Mouse (Mus musculus) testis, adult 2 months (tissue): ENCODE measurements at regions not wholly inside any gene's neighbourhood (a gene's known extent, or its start where the extent isn't known, plus 50 kb on each side); places are given as distances from the start of the nearest gene placed in this dataset.

Source experiments
- H3K27ac ChIP-seq: fragments of 200-500 bp; 2 replicates; pipeline ENCODE4 v1.5.1; 2012; ENCODE audit warnings: low read depth, low read length; ENCODE audit not compliant: control insufficient read depth, insufficient read depth
- H3K27me3 ChIP-seq: fragments of 200-500 bp; 2 replicates; pipeline ENCODE4 v1.6.1; 2012; ENCODE audit warnings: mild to moderate bottlenecking, low read length, moderate library complexity; ENCODE audit not compliant: control insufficient read depth, insufficient read depth
- H3K36me3 ChIP-seq: fragments of 200-500 bp; 2 replicates; pipeline ENCODE4 v1.6.1; 2012; ENCODE audit warnings: mild to moderate bottlenecking, low read length; ENCODE audit not compliant: control insufficient read depth, insufficient read depth
- H3K4me1 ChIP-seq: fragments of 200-500 bp; 2 replicates; pipeline ENCODE4 v1.6.1; 2012; ENCODE audit warnings: low read length; ENCODE audit not compliant: control insufficient read depth, insufficient read depth
- H3K4me3 ChIP-seq: fragments of 200-500 bp; 2 replicates; pipeline ENCODE4 v1.5.1; 2012; ENCODE audit warnings: low read depth, mild to moderate bottlenecking, low read length, moderate library complexity, mixed read lengths; ENCODE audit not compliant: control insufficient read depth
- CTCF ChIP-seq: fragments of 200-500 bp; IDR thresholded peaks from 2 replicates; pipeline ENCODE4 v1.5.1; 2012; ENCODE audit warnings: low read depth, mild to moderate bottlenecking, inconsistent platforms, low read length, moderate library complexity; ENCODE audit not compliant: control insufficient read depth, insufficient read depth, insufficient replicate concordance
- POLR2A ChIP-seq: fragments of 200-500 bp; IDR thresholded peaks from 2 replicates; pipeline ENCODE4 v1.6.1; 2012; ENCODE audit warnings: low read depth, mild to moderate bottlenecking, inconsistent platforms, low read length, moderate library complexity; ENCODE audit not compliant: control insufficient read depth

GRCm38 (mm10) chr6:67087837-67088440 is 50.7 kb upstream of the Gadd45a start:
- Histone ChIP-seq H3K27me3 (no peaks in the 10 kb centered on the region), H3K36me3 (no peaks in the 10 kb centered on the region), H3K4me3 (no peak overlapping the region), H3K27ac (no peak overlapping the region), H3K4me1 (no peaks in the 10 kb centered on the region; the same call in 1 of the 2 replicates)
- TF ChIP-seq CTCF (no peak), POLR2A (no peak)

GRCm38 (mm10) chr6:67087393-67087792 is 50.1 kb upstream of the Gadd45a start:
- Histone ChIP-seq H3K36me3 (no peaks in the 10 kb centered on the region), H3K4me3 (no peak overlapping the region), H3K27me3 (no peaks in the 10 kb centered on the region), H3K27ac (no peak overlapping the region), H3K4me1 (no peaks in the 10 kb centered on the region; the same call in 1 of the 2 replicates)
- TF ChIP-seq POLR2A (no peak), CTCF (no peak)
